Mouse (Mus musculus): ENCODE measurements around the gene Ccnd2. TPM values are rescaled to one million over a fixed set of nuclear protein-coding genes. Genes with fewer than 3 reads are reported as not detected.

Gene Ccnd2
- total RNA-seq, 2 experiments from 2014 or later = 174 to 210 TPM

DNA sequence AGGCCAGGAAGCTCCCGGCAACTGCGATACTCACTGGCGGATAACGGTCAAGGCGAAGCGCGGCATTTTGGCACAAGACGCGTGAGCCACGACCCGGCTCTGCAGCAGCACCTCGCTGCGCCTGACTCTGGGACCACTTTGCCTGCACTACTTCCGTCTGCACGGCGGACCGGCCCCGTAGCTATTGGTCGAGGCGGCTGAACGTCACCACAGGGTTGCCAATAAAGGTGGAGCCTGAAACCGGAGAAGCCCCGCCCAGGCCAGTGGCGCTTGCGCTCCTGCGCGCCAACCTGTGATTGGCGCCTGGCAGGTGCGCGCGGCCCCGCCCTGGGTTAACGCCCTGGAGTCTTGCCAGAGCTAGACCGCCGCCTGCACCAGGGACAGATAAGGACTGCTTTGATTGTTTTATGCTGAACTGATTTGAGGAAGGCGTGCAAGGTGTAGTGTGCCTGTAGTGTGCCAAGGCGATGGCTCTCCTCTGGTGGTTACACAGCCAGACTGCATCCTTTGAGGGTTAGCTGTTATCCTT is 42.5 kb downstream of the Ccnd2 start, which contains the start of gene Tigar:
Gene Tigar (minus strand): TSS at position 156 of the 529 bp plus-strand sequence.
- peak; percentile 93 to 96 for DNase-seq (ENCODE audit: low spot score in 2 of 2)

DNA sequence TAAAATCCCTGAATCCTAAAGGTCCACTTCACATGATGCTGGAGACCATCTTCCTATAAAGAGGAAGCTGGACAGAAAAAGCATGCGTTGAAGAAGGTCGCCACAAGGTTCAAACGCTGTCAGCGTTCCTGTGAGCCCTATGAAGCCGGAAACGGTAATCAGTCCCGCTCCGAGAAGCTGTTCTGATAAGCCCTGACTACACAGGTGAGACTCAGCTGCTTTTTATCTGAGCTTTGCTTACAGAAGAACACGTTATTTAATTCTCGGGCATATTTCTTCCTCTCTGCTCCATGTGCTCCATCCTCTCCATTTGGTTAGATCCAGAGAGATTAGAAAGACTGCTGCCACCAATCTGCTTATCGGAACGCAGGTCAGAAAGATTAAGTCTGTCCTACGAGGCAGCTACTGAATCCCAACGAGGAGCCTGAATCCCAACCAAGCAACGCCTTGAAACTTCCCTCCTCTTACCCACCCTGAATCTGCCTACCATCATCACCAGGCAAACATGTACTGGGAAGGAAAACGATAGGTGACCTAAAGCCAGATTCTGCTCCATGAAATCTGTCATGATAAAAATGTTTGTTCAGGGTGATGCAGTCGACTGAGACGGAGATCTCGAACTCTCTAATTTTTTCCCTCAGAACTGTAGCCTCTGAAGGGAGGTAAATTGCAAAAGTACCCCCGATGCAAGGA is 43.5 kb downstream of the Ccnd2 start:
- DNase-seq (ENCODE audit: low spot score in 2 of 2) = no peak

DNA sequence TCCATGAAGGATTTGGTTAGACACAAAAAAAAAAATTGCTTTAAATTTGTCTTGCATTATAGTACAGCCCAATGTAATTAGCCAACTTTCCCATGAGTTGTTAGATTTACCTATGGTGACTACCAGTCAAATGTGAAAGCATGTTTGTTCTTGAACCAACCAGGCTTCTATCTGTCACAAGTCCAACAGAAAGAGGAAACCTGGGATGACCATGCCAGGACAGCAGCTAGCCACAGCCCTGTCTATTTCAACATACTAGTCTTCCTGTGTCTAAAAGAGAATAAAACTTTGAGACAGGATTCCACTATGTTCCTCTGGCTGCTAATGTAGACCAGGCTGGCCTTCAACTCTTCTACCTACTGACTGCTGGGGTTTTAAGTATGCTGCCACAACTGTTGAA is 44.6 kb downstream of the Ccnd2 start:
- no peak for DNase-seq (ENCODE audit: low spot score in 2 of 2)

DNA sequence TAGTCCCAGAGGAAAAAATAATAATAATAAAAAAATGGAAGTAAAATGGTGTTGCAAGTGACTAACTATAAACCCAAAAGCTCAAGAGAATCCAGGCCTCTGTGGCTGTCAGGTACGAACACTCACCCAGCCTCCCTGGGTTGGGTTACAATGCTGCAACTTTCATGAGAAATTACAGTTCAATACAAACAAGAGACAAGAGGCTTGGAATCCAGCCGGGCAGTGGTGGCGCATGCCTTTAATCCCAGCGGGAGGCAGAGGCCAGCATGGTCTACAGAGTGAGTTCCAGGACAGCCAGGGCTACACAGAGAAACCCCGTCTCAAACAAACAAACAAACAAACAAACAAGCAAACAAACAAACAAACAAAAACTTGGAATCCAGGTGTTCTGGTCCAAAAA is 45.3 kb downstream of the Ccnd2 start:
- DNase-seq (ENCODE audit: low spot score in 2 of 2) = no peak

DNA sequence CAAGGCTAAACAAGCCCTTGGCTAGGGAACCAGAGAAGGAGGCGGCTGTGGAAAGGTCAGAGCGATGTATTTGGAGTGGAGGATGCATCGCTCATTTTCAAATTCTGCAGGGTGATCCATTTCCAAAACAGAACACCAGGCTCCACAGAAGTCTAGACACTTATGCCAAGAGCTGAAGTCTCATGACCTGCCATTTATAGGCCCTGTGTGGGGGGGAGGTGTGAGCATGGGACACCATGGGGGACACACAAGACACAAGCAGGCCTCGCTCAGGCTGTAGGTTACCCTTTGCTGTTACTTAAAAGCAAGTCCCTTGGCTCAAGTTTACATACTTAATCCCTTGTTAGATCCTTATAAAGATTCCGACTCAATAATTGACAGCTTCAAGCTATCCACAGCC is 45.8 kb downstream of the Ccnd2 start:
- no peak for DNase-seq (ENCODE audit: low spot score in 2 of 2)

DNA sequence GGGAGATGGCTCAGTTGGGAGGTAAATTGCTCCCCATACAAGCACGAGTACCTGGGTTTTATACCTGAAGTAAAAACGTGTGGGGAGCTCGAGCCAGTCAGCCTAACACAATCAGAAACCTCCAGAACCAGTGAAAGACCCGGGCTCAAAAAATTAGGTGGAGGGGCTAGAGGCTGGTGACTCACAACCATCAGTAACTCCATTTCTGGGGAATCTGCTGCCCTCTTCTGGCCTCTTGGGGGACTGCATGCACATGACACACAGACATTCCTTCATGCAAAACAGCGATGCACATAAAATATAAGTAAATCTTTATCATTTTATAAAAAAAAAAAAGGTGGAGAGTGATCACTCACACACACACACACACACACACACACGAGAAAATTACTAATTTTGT is 46.9 kb downstream of the Ccnd2 start:
- DNase-seq (ENCODE audit: low spot score in 2 of 2) = peak; percentile 29 to 56

DNA sequence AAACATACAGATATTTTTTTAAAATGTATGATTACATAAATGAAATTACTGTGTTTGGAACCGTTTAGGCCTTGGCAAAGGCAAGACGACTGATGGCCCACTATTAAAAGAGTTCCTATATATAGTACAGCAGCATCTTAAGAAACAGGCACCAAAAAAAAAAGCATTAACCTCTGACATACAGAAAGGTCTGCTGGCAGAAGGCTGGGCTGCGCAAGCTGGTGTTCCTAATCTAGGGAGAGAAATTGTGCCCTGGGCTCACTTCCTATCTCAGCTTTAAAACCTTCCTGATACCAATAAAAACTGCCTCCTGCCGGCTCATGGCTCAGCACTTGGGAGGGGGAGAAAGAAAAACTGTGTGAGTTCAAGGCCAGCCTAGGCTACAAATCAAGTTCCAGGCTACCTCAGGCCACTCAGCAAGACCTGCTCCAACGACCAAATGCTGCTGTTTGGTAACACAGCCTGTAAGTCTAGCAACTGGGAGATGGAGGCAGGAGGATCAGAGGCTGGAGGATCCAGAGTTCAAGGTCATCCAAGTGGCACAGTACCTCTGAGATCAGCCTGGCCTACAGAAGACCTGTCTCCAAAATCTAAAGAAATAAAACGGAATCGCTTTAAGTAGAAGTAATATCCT is 47.5 kb downstream of the Ccnd2 start:
- DNase-seq (ENCODE audit: low spot score in 2 of 2) = no peak

DNA sequence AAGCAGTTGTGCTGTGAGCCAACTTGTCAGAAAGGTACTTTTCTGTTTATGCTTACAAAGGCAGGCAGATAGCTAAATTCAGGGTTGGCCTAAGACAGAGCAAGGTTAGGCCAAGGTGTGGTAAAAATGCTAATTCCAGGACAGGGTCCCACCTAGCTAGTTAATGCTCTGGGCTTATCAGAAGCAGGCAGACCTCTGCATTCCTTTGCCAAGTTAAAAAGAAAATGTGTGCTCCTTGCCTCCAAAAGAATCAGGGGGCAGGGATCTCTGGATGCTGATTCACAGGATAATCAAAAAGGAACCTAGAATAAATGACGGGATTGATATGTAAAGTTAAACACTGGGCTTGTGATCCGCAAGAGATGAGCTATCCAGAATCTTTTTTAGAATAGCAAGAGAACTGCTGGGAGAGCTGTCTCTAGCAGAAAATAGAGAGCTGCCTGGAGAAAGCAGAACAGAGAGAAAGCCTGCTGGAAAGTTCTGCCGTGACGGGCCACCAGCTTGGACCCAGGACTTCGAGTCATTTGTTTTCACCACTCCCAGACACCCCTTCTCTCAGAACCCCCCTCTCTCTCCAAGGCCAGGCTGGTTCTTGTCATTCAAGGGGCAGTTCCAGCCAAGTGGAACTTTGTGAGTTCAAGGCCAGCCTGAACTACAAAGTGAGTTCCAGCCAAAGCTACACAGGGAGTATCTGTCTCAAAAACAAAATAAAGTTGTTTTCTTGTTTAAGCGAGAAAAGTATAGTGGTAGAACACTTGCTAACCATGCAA is 48.3 kb downstream of the Ccnd2 start:
- DNase-seq (ENCODE audit: low spot score in 2 of 2) = no peak

DNA sequence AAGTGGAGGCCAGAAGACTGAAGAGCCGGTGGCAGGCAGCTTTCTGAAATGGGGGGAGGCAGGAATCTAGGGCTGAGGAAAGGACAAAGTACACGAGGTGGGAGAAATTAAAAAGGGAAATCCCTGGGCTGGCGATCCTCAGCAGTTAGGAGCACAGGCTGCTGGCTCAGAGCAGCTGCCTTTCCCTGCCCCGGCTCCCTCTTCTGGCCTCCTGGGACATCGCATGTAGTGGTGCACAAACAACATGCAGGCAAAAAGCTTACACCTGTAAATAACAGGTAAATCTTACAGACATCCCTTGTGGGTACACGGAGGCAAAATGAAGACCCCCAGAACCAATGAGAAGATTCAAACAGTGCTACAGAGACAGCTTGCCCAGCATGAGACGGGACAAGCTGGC is 57.4 kb downstream of the Ccnd2 start:
- DNase-seq (ENCODE audit: low spot score in 2 of 2) = no peak

DNA sequence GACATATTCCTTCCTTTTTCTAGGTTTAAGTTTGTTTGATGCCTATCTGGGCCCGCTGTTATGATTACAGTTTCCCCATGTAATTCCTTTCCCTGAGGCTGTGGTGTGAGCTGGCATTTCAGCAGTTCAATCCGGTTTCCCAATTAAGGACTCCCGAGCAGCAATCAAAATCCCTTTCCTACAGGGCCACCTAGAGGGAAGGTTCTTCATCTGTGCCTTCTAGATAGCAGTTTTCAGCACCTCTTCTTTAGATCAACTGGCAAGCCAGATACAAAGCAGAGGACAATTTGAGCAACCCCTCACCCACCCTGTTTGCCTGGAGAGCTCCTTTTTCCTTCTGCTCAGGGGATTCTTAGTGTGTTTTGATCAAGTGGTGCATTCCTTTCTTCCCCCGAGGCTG is 65.3 kb downstream of the Ccnd2 start:
- peak; percentile 35 to 70 for DNase-seq (ENCODE audit: low spot score in 2 of 2)

DNA sequence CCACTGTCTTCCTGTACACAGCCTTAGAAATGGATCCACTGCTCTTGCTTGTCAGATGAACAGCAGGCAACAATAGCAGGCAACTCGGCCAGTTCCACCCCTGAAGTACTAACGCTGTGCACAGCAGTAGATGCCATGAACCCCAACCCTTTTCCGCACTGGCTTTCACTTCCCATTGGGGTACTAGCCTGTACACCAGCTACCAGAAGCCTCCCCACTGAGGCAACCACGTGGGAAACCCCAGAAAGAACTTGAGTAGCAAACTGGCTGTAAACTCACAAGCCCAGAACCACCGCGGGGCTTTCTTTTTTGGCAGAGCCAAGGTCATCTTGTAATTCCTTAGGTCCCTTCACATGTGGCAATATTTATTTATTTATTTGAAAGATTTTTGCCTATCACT is 70.2 kb downstream of the Ccnd2 start:
- no peak for DNase-seq (ENCODE audit: low spot score in 2 of 2)

DNA sequence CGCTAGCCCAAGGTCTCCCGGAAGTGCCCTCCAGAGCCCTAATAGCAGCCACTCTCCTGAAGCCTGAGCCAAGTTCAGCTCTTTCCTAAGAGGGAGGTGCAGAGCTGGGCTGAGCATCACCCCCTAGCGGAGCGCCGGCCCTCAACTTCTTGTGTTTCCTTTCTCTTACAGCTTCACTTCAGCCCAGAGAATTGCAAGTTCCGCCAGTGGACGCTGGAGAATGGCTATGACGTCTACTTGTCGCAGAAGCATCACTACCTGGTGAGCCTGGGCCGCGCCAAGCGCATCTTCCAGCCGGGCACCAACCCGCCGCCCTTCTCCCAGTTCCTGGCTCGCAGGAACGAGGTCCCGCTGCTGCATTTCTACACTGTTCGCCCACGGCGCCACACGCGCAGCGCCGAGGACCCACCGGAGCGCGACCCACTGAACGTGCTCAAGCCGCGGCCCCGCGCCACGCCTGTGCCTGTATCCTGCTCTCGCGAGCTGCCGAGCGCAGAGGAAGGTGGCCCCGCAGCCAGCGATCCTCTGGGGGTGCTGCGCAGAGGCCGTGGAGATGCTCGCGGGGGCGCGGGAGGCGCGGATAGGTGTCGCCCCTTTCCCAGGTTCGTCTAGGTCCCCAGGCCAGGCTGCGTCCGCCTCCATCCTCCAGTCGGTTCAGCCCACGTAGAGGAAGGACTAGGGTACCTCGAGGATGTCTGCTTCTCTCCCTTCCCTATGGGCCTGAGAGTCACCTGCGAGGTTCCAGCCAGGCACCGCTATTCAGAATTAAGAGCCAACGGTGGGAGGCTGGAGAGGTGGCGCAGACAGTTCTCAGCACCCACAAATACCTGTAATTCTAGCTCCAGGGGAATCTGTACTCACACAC is 71.9 kb downstream of the Ccnd2 start:
- DNase-seq (ENCODE audit: low spot score in 2 of 2) = peak; percentile 54 to 65

Other genes starting within 250 kb of the Ccnd2 start
- gene Dyrk4, start 230.4 kb downstream of the Ccnd2 start, total RNA-seq (2021) = under 1 TPM; 0.30 to 0.50 TPM
- gene Rad51ap1, start 212.6 kb downstream of the Ccnd2 start, total RNA-seq (2021) = 1 to 10 TPM; 3.0 to 3.5 TPM
- gene D6Wsu163e, start 212.2 kb downstream of the Ccnd2 start, total RNA-seq (2021) = 10 to 100 TPM; 38.3 to 42.9 TPM
- not detected for gene Fgf6, start 136.6 kb downstream of the Ccnd2 start, total RNA-seq (2021)
- under 1 TPM in 1 of 2 experiments, not detected in 1; 0.69 TPM for gene Fgf23, start 79.3 kb downstream of the Ccnd2 start, total RNA-seq (2021)
- 10 to 100 TPM; 30.6 to 36.6 TPM for gene Tigar, start 42.6 kb downstream of the Ccnd2 start, total RNA-seq (2021)

All from layer of hippocampus, postnatal 14 days (tissue).